Mouse (Mus musculus) left cerebral cortex, postnatal 14 days (tissue): ENCODE data around the gene Adpgk. TPM values are rescaled to one million over a fixed set of nuclear protein-coding genes. Genes with fewer than 3 reads are reported as not detected.

Source experiments
- DNase-seq, 2 experiments: peaks; one replicate each; pipeline ENCODE4 v3.0.0; 2021 to 2022; ENCODE audit warnings: low spot score in 2 of 2, mixed read lengths in 1 of 2
- intact Hi-C: fragments of 180-260 bp; cut with DNase I; formaldehyde crosslinking; loops from one replicate; pipeline ENCODE4 v1.15.1; 2025
- total RNA-seq, 2 experiments: library from RNA; stranded (reverse); gene quantifications; 2 replicates each; pipeline ENCODE4 v1.2.3; 2021

Gene Adpgk
- total RNA-seq, 2 experiments from 2014 or later: 16.0 to 16.1 TPM

GRCm38 (mm10) chr9:59285614-59286013 is 5.7 kb upstream of the Adpgk start:
- no peak for DNase-seq
- intact Hi-C loops: no loop called here

DNA sequence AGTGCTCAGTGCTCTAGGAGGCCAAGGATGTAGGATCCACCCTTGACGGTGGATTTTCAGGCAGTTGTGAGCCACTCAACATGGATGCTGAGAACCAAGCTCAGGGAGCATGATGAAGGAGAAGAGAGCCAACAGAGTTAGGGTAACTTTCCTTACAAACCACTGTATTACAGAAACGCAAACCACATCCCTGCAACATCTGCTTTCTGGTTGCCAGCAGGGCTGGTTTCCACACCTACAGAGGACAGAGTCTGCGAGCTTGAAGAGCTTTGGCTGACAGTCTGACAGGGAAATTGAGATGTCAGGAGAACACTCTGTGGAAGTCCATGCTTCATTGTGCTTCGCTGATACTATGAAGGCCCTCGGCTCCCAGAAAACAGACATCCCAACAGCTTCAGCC is 3.3 kb upstream of the Adpgk start:
- DNase-seq: no peak
- intact Hi-C loops: no loop called here

GRCm38 (mm10) chr9:59288685-59289410 is 2.5 kb upstream of the Adpgk start:
- no peak for DNase-seq

DNA sequence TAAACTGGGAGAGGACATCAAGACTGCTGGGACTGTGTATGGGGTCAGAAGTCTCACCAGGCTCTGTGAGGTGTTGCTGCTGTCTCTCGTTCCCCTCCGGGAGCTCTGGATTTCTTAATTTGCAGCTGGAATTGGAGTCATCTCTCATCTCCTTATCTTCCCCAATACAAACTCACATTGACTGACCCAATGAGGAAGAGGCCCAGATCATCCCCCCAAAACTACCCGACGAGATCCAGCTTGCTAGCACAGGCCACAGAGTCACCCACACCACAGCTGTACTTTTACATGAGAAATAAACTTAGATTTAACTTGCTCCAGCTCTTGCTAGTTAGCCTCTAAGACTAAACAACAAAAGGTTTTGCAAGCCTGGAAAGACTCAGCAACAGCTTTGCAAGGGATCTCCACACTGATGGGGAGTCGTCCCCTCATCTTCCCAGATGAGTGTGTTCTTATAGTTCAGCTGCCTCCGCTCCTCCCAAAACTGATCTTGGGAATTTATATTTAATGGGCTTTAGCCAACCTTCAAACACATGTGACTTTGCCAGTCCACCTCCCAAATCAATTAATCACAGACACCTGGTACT is 1.7 kb upstream of the Adpgk start:
- DNase-seq: no peak
- intact Hi-C loops: loop anchor here (10.0 kb wide), 1 partner anchor 195 kb away; the partner anchor contains the start of gene Arih1

More at GRCm38 (mm10) chr9:59288685-59289410, 2.5 kb upstream of the Adpgk start:
- intact Hi-C loops: no loop called here

GRCm38 (mm10) chr9:59291688-59292492 is 532 bp downstream of the Adpgk start:
- no peak for DNase-seq
- intact Hi-C loops: loop anchor here (10.0 kb wide), 1 partner anchor 193 kb away; the partner anchor contains the start of gene Arih1

- DNase-seq: no peak
- intact Hi-C loops: loop anchor here (10.0 kb wide), 1 partner anchor 192 kb away; the partner anchor contains the start of gene Arih1
Measured at GRCm38 (mm10) chr9:59292493-59292875, 1.1 kb downstream of the Adpgk start.

DNA sequence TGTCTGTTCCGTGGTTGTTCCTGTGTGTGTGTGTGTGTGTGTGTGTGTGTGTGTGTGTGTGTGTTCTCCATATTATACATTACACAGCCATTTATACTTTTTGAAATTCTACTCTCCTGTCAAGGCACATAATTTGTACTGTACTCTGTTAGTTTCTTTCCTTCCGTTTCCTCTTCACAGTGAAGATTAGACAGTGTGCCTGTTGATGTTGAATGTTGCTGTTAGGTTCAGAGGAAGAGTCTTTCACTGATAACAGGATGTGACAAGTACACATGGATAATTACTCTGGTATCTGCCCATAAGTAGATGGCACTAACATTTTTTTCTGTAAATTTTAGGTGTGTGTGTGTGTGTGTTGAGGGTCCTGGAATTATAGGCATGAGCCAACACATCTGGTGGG is 5.1 kb downstream of the Adpgk start:
- DNase-seq: no peak
- intact Hi-C loops: loop anchor here (10.0 kb wide), 1 partner anchor 188 kb away; the partner anchor contains the start of gene Arih1

GRCm38 (mm10) chr9:59307890-59308289 is 16.5 kb downstream of the Adpgk start:
- intact Hi-C loops: no loop called here
- DNase-seq: no peak

GRCm38 (mm10) chr9:59310582-59311283 is 19.4 kb downstream of the Adpgk start:
- no peak for DNase-seq
- intact Hi-C loops: no loop called here

GRCm38 (mm10) chr9:59311284-59311670 is 19.9 kb downstream of the Adpgk start:
- no peak for DNase-seq
- intact Hi-C loops: no loop called here

DNA sequence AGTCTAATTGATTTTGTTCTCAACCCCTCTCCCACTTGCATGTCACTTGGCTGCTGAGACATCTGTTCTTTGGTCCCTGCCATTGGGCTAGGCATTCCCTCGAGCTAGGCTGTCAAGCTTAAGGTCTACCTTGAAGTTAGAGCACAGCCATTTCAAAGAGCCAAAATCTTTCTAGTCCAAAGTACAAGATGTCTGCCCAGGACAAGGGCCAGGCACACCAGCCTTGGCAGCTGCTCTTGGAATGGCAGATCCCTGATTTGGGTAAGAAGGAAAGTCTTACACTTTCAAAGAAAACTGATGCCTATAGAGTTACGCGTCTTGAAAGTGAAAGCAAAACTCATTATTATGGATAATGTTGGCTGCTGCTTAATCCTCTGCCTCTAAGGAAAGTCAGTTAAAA is 24.8 kb downstream of the Adpgk start:
- intact Hi-C loops: no loop called here

DNA sequence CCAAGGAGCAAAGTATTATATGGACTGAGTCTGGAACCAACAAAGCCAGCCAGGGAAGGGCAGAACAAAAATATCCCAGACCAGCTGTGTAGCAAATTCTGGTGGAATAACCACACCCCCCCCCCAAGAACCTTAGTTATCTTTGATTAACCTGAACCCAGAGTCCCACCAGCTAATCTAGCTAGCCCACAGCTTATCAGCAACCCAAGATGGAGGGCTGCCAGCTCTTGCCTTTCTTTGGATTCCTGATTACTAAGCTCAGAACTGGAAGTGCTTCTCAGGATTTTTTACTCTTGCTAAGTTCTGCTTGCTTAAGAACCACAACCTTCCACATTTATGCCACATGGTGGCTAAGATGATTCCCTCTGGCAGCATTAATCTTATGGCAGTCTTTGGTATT is 33.0 kb downstream of the Adpgk start:
- intact Hi-C loops: no loop called here
- no peak for DNase-seq

More for the DNA sequence above, 24.8 kb downstream of the Adpgk start:
- DNase-seq: no peak

DNA sequence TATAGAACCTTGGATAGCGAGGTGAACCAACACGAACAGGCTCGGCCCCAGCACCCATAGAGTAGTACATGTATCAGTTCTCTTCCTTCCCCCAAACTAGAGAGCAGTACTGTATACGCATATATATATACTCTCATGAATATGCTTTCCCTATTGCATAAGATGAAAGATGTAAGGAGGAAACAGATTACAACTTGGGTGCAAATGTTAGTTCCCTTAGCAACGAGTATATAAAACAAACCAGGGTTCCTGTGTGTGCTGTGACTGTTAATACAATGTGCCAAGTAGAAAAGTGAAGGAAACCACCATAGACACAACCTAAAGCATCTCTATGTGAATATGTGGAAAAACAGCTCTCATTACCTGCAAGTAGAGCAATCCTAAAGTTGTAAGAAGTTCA is 38.7 kb downstream of the Adpgk start:
- peak in 1 of 2 experiments; percentile 19 for DNase-seq
- intact Hi-C loops: no loop called here

DNA sequence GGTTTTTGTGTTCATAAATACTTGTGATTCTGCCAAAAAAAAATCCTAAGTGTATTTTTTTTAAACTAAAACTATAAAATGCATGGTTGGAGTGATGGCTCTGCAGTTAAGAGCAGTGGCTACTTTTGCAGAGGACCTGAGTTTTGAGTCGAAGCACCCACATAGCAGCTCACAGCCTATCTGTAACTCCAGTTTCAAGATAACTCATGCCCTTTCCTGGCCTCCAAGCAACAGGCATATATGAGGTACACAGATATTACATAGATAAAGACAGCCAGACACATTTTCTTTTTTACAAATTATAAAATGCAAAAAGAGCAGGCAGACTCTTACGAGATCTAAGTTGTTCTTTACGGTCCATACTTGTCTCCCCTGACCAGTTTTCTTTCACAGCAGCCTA is 45.2 kb downstream of the Adpgk start:
- DNase-seq: no peak
- intact Hi-C loops: no loop called here

DNA sequence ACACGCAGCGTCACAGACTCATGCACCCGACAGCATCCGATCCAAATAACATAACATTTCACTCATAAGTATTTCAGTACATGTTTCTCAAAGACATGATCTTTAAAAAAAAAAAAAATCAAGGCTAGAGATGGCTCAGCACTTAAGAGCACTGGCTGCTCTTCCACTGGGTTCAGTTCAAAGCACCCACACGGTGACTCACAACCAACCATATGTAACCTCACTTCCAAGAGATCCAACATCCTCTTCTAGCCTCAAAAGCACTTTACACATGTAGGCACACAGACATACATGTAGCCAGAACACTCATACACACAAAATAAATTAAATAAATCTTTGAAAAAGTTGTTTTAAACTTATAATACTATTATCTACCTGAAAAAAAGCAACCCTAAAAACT is 46.5 kb downstream of the Adpgk start:
- intact Hi-C loops: no loop called here
- no peak for DNase-seq

- intact Hi-C loops: no loop called here
- DNase-seq: no peak
Measured at GRCm38 (mm10) chr9:59338411-59338810, 47.1 kb downstream of the Adpgk start.

- DNase-seq: no peak
- intact Hi-C loops: no loop called here
Measured at GRCm38 (mm10) chr9:59339107-59339506, 47.7 kb downstream of the Adpgk start.

DNA sequence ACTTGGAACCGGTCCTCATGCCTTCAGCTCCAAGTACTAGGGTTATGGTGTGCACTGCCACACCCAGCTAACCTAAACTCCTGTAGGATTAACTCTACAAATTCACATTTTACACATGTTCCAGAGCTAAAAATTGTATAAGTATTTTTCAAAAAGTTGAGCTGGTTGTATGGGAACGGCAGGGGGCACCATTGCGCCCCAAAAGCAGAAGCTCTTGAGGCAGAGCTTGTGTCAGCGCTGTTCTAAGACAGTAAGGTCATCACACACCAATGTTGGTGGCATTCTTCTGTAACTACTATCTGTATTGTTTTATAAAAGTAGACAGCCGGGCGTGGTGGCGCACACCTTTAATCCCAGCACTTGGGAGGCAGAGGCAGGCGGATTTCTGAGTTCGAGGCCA is 48.6 kb downstream of the Adpgk start:
- DNase-seq: no peak
- intact Hi-C loops: no loop called here

DNA sequence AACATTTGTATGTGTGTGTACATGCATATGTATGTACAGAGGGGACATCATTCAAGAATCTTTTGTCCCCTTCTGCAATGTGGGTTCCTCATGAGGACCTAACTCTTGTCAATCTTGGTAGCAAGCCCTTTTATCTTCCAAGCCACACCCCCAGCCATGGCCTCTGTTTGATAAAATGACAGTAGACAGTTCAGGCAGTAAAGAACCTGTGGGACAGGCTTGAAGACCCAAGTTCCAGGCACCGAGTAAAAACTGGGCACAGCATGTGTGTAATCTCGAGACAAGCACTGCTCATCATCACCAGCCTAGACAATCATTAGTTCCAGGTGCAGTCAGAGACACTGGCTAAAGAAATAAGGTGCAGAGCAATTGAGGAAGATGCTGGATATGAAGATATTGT is 54.8 kb downstream of the Adpgk start:
- DNase-seq: no peak
- intact Hi-C loops: no loop called here
